Mouse (Mus musculus) A20 (cell line): ENCODE results near the gene Pnpo.

Source experiments
- DNase-seq: peaks from one replicate; pipeline ENCODE4 v3.0.0-alpha.2; 2011; ENCODE audit warnings: low read depth, low spot score

The Pnpo gene

GRCm38 (mm10) chr11:96943746-96944304, at the start of gene Pnpo:
TSS of gene Pnpo (minus strand) at chr11:96943986.
- DNase-seq, result peak; percentile 95

DNA sequence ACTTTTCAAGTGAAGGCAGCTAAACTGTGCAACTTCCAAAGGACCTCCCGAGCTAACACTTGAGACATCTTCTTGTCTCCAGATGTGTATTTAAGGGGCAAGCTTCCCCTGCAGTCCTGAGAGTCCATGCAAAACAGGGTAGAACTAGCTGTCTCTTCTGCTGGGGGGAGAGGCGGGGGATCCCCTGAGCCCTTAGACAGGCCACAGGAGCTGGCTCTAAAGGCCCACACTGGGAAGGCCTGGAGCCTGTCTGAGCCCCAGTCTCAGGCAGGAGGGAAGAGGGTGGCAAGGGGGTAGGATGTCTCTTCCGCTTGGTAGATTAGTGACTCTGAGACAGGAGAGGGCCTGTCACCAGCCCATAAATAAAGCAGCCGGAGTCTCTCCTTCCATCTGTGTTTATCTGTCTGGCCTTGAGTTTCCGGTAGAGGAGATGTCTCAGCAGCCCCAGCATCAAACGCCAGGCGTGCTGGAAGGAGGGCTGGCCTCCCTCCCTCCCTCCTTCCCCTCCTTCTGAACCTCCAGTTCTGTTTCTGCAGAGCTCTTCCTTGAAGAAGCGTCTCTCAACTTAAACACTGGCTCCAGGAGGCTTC, 49.0 kb upstream of the Pnpo start:
- peak; percentile 69 for DNase-seq

GRCm38 (mm10) chr11:96991501-96991900, 47.7 kb upstream of the Pnpo start:
- no peak for DNase-seq

- peak; percentile 88 for DNase-seq
These were observed 44.3 kb upstream of the Pnpo start for GRCm38 (mm10) chr11:96987873-96988655.

DNA sequence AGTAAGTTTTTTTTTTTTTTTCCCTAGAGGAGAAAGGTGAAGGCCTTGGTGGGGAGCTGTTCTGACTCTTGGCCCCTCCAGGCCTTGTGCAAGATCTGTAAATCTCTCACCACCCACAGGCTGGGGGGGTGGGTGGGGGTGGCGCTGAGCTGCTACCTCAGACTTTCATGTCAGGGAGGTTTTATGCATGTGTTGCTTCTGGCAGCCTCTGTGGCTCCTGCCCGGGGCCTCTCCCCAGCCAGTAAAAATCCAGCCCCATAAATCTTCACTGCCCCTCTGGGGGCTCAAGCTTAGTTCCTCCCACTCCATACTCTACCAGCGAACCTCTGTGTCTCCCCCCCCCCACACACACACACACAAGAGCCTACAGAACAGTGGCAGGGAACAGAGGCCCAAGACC, 42.7 kb upstream of the Pnpo start:
- DNase-seq, result no peak

- no peak for DNase-seq
These were observed 41.1 kb upstream of the Pnpo start for GRCm38 (mm10) chr11:96984903-96985302.

DNA sequence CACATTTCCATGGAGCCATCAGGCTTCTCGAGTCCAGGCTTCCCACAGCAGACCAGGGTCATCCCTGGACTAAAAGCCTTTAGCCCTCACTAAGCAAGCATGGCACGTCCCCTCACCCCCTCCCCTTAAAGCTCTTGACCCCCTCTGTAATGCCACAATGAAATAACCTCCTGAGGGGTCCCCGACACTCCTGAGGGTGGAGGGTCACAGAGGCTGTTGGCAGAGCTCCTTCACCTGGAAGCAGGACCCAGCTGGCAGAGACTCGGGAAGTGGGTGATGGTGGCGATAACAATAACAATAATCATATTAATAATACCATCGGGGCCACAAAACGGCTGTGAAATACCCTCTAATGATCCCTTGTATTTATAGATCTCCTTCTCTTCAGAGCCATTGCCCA, 39.1 kb upstream of the Pnpo start, which contains the start of gene Sp2:
Gene Sp2 (minus strand): TSS at position 101 of the 400 bp plus-strand sequence.
- no peak for DNase-seq

DNA sequence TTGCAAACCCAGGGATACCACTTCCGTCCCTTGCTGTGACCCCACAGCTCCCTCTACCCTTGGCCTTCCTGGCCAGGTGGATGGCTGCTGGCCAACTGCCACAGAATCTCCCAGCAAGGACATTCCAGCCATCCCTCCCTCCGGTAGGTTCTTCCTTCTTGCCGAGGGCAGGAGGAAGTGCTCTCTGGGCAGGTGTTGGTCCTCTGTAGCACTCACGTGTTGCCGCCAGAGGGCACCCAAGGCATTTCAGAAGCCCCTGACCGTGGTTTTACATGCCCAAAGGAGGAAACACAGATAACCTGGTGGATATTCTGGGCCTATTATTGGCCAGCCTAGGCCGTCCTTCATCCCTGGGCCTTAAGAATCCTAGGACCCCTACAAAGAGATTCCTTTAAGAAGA, 38.6 kb upstream of the Pnpo start:
- DNase-seq, result peak; percentile 88

GRCm38 (mm10) chr11:96981461-96981860, 37.7 kb upstream of the Pnpo start:
- DNase-seq, result no peak

DNA sequence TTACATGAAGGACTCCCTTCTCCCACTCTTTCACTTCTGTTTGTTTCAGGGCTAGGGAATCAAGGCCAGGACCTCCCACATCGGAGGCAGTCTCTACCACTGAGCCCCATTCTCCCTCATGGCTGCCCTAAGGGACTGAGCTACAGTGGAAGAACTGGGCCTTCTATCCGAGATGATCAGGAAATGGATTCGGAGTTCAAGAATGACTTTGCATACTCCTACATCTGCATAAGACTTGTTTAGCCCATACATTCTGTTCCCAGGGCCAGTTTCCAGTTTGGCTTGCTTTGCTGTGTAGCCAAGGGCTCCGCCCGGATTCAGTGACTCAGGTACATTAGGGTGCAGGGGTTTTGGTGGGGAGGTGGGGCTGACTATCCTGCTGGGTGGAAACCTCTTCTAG, 36.2 kb upstream of the Pnpo start:
- DNase-seq, result no peak

GRCm38 (mm10) chr11:96979329-96979728, 35.5 kb upstream of the Pnpo start:
- no peak for DNase-seq

DNA sequence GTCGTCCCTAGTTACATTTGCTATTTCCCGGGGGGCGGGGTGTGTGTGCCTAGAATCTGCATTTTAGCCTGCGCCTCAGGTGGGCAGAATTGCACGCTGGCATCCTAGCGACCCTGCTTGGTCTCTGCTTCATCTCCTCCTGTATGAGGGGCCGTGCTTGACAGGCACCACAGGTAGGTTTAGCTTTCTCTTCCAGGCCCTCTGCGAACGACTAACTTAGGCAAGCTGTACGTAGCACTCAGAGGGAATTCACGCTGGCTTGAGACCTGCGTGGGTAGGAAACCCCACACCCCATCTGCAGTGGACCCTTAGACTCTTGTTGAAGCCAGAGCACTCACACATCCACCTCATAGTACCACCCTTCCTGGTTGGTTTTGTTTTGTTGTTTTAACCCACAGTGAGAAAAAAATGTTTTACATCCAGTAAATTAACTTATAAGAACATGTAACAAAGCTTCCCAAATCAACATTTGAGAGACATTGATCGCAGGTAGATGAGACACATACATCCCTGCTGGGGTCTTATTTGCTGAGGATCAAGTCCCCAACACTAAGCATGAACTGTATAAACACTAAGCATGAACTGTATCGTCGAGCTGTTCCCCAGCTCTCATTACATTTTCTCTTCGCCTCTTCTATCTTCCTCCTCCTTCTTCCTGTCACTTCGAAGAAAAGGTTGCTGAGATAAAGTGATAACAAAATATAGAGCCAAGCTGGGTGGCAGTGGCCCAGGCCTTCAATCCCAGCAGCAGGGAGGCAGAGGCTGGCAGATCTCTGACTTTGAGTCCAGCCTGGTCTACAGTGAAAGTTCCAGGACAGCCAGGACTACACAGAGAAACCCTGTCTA, 34.8 kb upstream of the Pnpo start:
- DNase-seq, result no peak

DNA sequence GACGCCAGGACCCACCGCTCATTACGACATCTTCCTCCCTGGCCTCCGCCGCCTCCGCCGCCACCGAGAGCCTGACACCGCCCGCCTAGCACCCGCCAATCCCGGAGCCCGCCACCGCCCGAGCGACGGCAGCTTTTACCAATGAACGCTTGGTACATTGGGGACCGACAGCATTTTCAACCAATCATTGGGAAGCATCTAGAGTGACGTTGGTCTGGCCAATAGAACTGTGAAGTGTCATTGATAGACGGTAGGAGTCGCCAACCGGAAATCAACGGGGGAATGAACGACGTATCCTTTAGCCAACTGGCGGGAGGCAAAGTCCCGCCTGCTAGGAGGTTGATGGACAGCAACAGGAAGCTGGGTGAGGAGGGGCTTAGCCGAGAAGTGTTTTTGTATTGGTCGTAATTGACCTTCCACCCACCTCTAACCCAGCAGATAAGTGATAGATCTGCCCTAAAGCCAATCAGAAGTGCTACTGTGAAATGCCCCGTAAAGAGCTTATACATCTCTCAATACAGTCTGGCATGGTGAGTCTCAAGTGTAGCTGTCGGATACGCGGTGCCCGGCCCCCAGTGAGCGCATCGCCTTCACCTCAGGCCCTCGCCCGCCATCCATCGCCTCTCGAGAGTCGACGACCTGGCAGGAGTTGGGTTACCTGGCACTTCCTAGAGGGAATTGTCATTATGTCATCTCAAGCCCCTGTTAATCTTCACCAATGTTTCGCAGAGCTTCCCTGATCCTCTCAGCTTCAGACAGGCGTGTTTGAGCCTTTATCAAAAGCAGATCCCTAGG, 34.0 kb upstream of the Pnpo start:
- DNase-seq, result peak; percentile 100

DNA sequence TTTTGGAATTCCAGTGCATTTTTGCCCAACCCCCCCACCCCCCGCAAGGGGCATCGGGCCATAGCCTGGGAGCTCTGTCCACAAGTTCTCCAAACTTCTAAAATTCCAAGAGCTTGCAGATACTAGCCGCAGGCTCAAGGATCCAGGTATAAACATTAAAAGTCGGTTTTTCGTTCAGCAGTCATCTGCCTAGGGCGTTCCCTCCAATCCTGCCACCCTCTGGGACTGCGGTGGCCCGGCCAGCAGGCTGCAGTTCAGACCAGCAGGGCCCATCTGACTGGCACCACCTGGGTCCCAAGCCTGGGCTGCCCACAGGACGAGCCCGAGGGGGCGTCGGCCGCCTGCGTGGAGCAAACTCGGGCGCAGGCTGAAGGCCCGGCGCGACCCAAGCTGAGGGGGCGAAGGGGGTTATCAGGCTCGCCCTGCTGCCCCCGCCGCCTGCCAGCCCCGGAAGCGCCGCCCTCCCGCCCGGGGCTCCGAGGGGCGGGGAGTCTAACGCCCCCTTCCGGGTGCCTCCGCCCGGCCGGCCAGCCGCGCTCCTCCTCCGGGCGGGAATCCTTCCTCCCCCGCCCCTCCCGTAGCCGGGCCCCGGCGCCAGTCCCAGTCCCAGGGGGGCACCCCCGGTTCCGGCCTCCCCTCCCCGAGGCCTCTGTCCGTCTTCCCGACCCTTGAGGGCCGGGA, 33.3 kb upstream of the Pnpo start:
- peak; percentile 96 for DNase-seq

- no peak for DNase-seq
These were observed 32.5 kb upstream of the Pnpo start for GRCm38 (mm10) chr11:96976379-96976687.

DNA sequence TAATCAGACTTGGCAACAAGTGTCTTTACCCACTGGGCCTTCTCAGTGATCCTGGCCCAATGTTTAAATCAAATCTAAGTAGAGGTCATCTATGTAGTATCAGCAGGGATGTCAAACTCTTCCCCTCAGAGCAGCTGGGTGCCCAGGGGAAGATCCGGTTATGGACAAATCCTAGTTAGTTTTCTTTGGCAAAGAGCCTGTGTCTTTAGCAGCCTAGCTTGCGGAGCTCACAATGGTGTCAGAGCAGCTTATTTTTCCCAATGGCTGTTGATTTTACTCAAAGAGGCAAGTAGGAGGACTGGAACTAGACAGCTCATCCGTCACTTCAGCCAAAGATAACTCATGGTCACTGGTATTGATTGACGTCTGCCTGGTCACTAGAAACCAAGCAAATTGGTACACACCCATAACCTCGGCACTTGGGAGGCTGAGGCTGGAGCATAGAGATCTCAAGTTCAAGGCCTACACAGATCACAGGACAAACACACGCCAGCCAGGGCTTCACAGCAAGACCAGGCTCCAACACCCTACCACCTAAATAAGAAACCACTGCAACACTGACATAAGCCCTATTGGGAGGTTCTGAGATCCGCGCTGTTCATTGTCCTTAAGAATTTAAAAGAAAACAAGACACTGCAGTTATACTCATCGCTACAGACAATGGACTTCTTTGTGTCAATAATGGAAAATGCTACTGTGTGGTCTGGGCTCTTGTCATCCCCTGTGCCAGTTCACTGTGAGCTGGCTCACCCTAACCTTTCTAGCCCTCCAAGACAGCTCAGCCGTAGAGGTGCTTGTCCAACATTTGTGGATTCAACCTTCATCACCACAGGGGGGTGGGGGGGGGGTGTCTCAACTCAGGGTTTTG, 32.0 kb upstream of the Pnpo start:
- DNase-seq, result no peak

DNA sequence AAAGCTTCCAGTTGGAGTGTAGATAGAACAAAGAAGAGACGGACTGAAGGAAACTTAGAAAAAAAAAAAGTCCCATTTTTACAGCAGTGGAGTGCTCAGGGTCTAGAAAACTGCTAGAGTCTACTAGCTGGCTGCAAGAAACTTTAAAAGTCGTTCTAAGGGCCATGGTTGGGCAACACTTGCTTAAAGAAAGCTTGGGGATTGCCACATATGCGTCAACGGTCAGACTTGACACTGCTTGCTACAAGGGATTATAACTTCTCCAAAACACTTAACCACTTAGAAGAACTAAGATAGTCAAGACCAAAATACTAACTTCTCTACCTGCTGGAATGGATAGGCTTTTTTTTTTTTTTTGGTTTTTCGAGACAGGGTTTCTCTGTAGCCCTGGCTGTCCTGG, 31.0 kb upstream of the Pnpo start:
- no peak for DNase-seq

- no peak for DNase-seq
These were observed 29.7 kb upstream of the Pnpo start for GRCm38 (mm10) chr11:96973426-96973964.

DNA sequence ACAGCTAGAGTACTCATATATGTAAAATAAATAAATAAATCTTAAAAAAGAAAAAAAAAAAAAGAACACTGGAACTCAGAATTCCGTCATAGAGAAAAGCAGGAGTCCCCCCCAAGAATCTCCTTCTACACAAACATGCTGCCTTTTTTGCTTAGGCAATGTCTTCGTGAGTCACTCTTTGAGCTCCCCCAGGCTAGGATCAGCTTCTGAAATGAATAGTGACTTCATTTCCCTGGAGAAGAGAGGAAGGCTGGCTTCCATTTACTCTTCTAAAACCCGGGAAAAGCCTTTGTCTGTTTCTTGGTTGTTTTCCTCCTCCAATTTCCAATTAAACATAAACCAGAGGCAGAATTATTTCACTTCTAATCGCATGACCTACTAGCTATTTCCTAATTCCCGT, 29.1 kb upstream of the Pnpo start:
- DNase-seq, result no peak

- DNase-seq, result no peak
These were observed 26.6 kb upstream of the Pnpo start for GRCm38 (mm10) chr11:96970341-96970740.
